Mouse (Mus musculus) splenic B cell, adult 2 months (primary cell): Measurements from ENCODE around the gene Ttll5.

Source experiments
- DNase-seq: peaks from one replicate; pipeline ENCODE4 v3.0.0-alpha.2; 2011; ENCODE audit warnings: low read depth, low spot score
- H3K27me3 ChIP-seq: 2 replicates; pipeline ENCODE4 v1.6.1; 2012; ENCODE audit warnings: mild to moderate bottlenecking, low read length, moderate library complexity, mixed read lengths; ENCODE audit not compliant: control insufficient read depth, poor library complexity, insufficient read depth, severe bottlenecking
- H3K36me3 ChIP-seq: 2 replicates; pipeline ENCODE4 v1.6.1; 2012; ENCODE audit warnings: mild to moderate bottlenecking, low read length, moderate library complexity, mixed read lengths; ENCODE audit not compliant: control insufficient read depth, poor library complexity, insufficient read depth, severe bottlenecking

The Ttll5 gene

DNA sequence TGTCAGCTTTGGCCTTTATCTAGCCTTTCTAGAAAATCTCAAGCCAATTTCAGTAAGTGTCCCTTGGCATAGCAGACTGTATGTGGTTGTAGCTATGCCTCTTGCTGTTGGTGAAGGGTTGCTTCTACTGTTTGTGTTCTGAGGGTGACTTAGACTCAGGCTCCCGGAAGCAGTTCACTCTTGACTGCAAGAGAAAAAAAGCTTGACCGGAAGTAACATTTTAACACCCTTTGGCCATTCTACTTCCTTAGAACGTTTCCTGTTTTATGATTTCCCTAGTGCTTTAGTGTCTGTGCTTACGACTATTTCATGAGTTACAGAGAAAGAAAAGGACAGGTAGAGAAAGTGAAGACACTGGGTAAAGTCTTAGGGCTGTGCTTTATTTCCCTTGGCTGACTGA lies 161.1 kb downstream of the Ttll5 start:
- peak; percentile 36 for DNase-seq
- Histone ChIP-seq H3K27me3 (no peaks in the 10 kb centered on the region), H3K36me3 (no peaks in the 10 kb centered on the region)

GRCm38 (mm10) chr12:85986024-85986423 lies 161.6 kb downstream of the Ttll5 start:
- Histone ChIP-seq H3K36me3 (no peaks in the 10 kb centered on the region), H3K27me3 (no peaks in the 10 kb centered on the region)
- DNase-seq: no peak

DNA sequence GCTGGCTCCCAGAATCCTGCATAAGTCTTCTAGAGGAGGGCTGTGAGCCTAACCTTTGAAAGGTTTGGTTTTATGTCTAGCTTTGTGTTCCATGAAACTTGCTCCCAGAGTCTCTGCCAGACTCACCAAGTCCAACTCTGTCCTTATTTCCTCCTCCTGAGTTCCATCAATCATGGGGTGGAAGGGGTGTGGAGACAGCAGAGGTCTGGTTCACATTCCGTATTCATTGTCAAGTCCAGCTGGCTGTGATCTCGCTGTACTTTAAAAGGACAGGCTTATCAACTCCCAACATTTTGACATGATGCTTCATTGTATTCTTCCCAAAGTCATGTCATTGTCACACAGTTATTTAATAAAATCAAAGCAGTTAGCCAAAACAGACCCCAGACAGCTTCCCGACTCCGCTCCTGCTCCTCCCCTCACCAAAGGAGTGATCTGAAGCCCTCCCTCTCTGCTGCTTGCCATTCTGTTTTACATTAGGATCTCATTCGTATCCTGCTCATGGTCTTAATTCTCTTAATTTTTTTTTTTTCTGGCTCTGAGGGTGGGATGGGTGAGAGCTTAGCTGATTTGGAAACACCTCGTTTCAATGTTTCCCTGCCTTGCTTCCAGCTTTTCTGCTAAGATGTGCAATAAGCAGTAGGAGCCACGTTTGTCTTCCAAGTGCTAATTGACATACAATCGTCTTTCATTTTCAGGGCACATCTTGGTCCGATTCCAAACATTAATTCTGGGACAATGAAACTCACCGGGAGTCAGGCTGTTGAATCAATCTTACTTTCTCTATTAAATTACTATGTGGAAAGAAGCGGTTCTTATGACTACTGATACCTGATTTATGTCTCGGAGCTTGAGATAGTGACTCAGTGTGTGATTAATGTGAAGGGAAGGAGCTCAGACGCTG lies 162.3 kb downstream of the Ttll5 start:
- DNase-seq: no peak
- H3K27me3 ChIP-seq: no peaks in the 10 kb centered on the region
- no peaks in the 10 kb centered on the region for H3K36me3 ChIP-seq

- Histone ChIP-seq H3K36me3 (no peaks in the 10 kb centered on the region), H3K27me3 (no peaks in the 10 kb centered on the region)
- no peak for DNase-seq
Measured at GRCm38 (mm10) chr12:85987444-85987889, 163.0 kb downstream of the Ttll5 start.

DNA sequence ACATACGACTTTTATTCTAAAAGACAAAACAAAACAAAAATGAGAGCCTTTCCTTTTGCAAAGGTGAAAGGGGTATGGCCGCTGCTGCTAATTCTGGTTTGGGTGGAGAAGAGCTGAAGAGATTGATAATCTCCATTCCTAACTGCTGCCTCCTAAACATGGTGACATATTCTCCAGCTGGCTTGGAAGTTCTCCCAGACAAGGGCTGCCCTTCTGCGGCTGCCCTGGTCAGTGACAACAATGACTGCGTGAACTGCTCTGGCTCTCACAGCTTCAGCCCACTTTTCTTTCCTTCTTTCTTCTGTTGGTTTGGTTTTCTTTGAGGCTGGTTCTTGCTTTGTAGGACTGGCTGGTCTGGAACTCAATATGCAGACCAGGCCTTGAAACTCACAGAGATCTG lies 163.7 kb downstream of the Ttll5 start:
- Histone ChIP-seq H3K27me3 (no peaks in the 10 kb centered on the region), H3K36me3 (no peaks in the 10 kb centered on the region)
- no peak for DNase-seq

- no peaks in the 10 kb centered on the region for H3K36me3 ChIP-seq
- no peak for DNase-seq
- H3K27me3 ChIP-seq: no peaks in the 10 kb centered on the region
Measured at GRCm38 (mm10) chr12:85988818-85989377, 164.4 kb downstream of the Ttll5 start.

- peak; percentile 91 for DNase-seq
Measured at GRCm38 (mm10) chr12:85992013-85992837, 167.8 kb downstream of the Ttll5 start.

GRCm38 (mm10) chr12:85992838-85993234 lies 168.4 kb downstream of the Ttll5 start:
- no peaks in the 10 kb centered on the region for H3K36me3 ChIP-seq
- DNase-seq: peak; percentile 82

More at GRCm38 (mm10) chr12:85992013-85992837, 167.8 kb downstream of the Ttll5 start:
- Histone ChIP-seq H3K27me3 (no peaks in the 10 kb centered on the region), H3K36me3 (no peaks in the 10 kb centered on the region)

DNA sequence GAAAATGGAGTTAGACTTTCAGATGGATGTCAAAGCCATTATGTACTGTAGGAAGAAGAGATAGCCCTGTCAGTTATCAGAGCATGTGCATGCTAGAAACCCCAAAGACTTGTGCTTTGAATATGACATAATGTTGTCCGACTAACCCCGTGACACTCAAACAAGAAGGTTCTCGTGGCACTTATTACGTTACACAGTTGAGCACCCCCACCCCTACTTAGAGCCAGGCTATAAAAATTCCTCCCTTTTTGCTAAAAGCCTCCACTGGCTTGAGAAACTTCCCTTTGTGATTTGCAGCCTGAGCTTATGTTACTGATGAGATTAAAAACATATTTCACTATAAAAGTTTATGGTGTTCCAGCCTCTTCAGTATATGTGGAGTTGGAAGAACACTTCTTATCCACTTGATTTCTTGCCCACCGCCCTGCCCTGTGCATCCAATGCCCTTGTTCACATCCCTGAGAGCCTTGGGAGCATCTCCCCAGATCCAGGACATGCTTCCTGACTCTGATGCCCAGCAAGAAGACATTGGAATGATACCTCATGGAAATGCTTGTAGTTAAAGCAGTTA lies 169.4 kb downstream of the Ttll5 start:
- H3K27me3 ChIP-seq: no peaks in the 10 kb centered on the region
- DNase-seq: peak; percentile 32

More at GRCm38 (mm10) chr12:85992838-85993234, 168.4 kb downstream of the Ttll5 start:
- H3K27me3 ChIP-seq: no peaks in the 10 kb centered on the region

GRCm38 (mm10) chr12:86000641-86001073 lies 176.2 kb downstream of the Ttll5 start:
- no peak for DNase-seq
- no peaks in the 10 kb centered on the region for H3K27me3 ChIP-seq

More for the DNA sequence above, 169.4 kb downstream of the Ttll5 start:
- no peaks in the 10 kb centered on the region for H3K36me3 ChIP-seq

GRCm38 (mm10) chr12:86001120-86001655 lies 176.7 kb downstream of the Ttll5 start:
- DNase-seq: no peak
- Histone ChIP-seq H3K36me3 (no peaks in the 10 kb centered on the region), H3K27me3 (no peaks in the 10 kb centered on the region)

More at GRCm38 (mm10) chr12:86000641-86001073, 176.2 kb downstream of the Ttll5 start:
- H3K36me3 ChIP-seq: no peaks in the 10 kb centered on the region

- Histone ChIP-seq H3K27me3 (no peaks in the 10 kb centered on the region; the same call in 1 of the 2 replicates), H3K36me3 (no peaks in the 10 kb centered on the region)
- no peak for DNase-seq
Measured at GRCm38 (mm10) chr12:86004627-86005026, 180.2 kb downstream of the Ttll5 start.

- Histone ChIP-seq H3K36me3 (no peaks in the 10 kb centered on the region), H3K27me3 (no peaks in the 10 kb centered on the region; the same call in 1 of the 2 replicates)
- DNase-seq: no peak
Measured at GRCm38 (mm10) chr12:86007377-86007776, 182.9 kb downstream of the Ttll5 start.

- no peaks in the 10 kb centered on the region for H3K36me3 ChIP-seq
- no peaks in the 10 kb centered on the region; the same call in 1 of the 2 replicates for H3K27me3 ChIP-seq
- DNase-seq: no peak
Measured at GRCm38 (mm10) chr12:86010656-86011055, 186.2 kb downstream of the Ttll5 start.
